Mouse (Mus musculus) liver, embryonic 11.5 days (tissue): ENCODE data around the gene Nploc4. TPM values are rescaled to one million over a fixed set of nuclear protein-coding genes. Genes with fewer than 3 reads are reported as not detected.
A peak's percentile ranks its signal among the peaks of the same experiment; 100 is the strongest.

Experiments used
- ATAC-seq: fragments of 200-750 bp; cut with Nextera tagmentation; replicated peaks from 2 replicates; pipeline ENCODE4 v1.8.0; 2017; ENCODE audit warnings: moderate number of reproducible peaks, mild to moderate bottlenecking, moderate TSS enrichment, moderate library complexity; ENCODE audit not compliant: low FRiP score
- DNase-seq: peaks from one replicate; pipeline ENCODE4 v3.0.0-alpha.2; 2017; ENCODE audit warnings: low spot score
- H3K27ac ChIP-seq: fragments of 300-500 bp; sonication (generic); 2 replicates; pipeline ENCODE4 v1.5.1; 2014; ENCODE audit warnings: mild to moderate bottlenecking, low read depth, low read length, control low read depth
- H3K27me3 ChIP-seq: fragments of 300-500 bp; sonication (generic); replicated peaks from 2 replicates; pipeline ENCODE4 v1.6.1; 2014; ENCODE audit warnings: low read length, mixed read lengths; ENCODE audit not compliant: control insufficient read depth, insufficient read depth
- H3K36me3 ChIP-seq: fragments of 300-500 bp; sonication (generic); 2 replicates; pipeline ENCODE4 v1.6.1; 2014; ENCODE audit warnings: mild to moderate bottlenecking, low read length, moderate library complexity, mixed read lengths; ENCODE audit not compliant: control insufficient read depth, insufficient read depth
- H3K4me1 ChIP-seq: fragments of 300-500 bp; sonication (generic); replicated peaks from 2 replicates; pipeline ENCODE4 v1.6.1; 2014; ENCODE audit warnings: low read length, mixed read lengths; ENCODE audit not compliant: control insufficient read depth, insufficient read depth
- H3K4me2 ChIP-seq: fragments of 300-500 bp; sonication (generic); 2 replicates; pipeline ENCODE4 v1.6.1; 2014; ENCODE audit warnings: mild to moderate bottlenecking, control low read depth, moderate library complexity
- H3K4me3 ChIP-seq: fragments of 300-500 bp; sonication (generic); 2 replicates; pipeline ENCODE4 v1.5.1; 2014; ENCODE audit warnings: low read depth, low read length, control low read depth
- H3K9ac ChIP-seq: fragments of 300-500 bp; sonication (generic); 2 replicates; pipeline ENCODE4 v1.6.1; 2014; ENCODE audit warnings: low read depth, low read length, control low read depth
- H3K9me3 ChIP-seq: fragments of 300-500 bp; sonication (generic); 2 replicates; pipeline ENCODE4 v1.6.1; 2016; ENCODE audit warnings: low read length, inconsistent platforms, mixed read lengths; ENCODE audit not compliant: control insufficient read depth
- WGBS: fragments of 180-500 bp; shearing (Covaris S2); extraction: QIAGEN DNeasy Blood & Tissue Kit; methylation state at CpG from one replicate; pipeline ENCODE4 v1.1.7; 2014; 5-methylcytosine and 5-hydroxymethylcytosine counted together
- polyA plus RNA-seq: library from polyadenylated mRNA; unstranded; fragments of >200 nt; fragmentation: Nextera tagmentation; extraction: Ambion mirVana; gene quantifications from 2 replicates; pipeline ENCODE4 v1.2.1, GENCODE M21; 2014

The Nploc4 gene
- polyA plus RNA-seq, 1 experiment from 2014 or later: 44.5 TPM

DNA sequence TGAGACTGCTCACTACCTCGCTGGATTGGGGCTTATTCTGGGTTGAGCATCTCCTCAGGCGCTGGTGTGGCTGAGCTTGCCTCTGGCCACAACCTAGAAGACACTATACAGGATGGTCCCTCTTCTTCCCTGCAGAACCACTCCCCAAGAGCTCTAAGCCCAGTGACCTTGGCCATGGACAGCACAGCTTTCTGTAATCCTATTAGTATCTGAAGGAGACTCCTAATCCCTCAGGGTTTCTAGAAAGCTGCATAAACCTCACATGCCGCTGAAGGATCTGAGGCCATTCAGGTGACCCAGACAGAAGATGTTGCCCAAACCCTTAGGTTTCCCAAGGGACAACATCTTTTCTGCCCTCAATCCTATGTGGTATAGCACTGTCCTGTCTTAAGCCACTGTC is 14.7 kb upstream of the Nploc4 start:
- no peak overlapping the region for H3K27ac ChIP-seq
- ATAC-seq (no peak), DNase-seq (no peak)
- H3K9ac ChIP-seq: no peak overlapping the region
- no peaks in the 10 kb centered on the region for H3K27me3 ChIP-seq
- H3K4me3 ChIP-seq: no peak overlapping the region
- no peaks in the 10 kb centered on the region for H3K9me3 ChIP-seq
- no peaks in the 10 kb centered on the region; the same call in 1 of the 2 replicates for H3K36me3 ChIP-seq
- no peak overlapping the region for H3K4me2 ChIP-seq
- peaks cover 6% of the 10 kb centered on the region for H3K4me1 ChIP-seq
- WGBS: 75% methylated on average over 3 of the region's 3 CpGs

GRCm38 (mm10) chr11:120447179-120447578 is 9.7 kb upstream of the Nploc4 start:
- Histone ChIP-seq H3K4me2 (no peak overlapping the region), H3K9ac (no peak overlapping the region), H3K9me3 (no peaks in the 10 kb centered on the region), H3K4me1 (peaks cover 2% of the 10 kb centered on the region; the same call in 1 of the 2 replicates), H3K27me3 (no peaks in the 10 kb centered on the region), H3K36me3 (no peaks in the 10 kb centered on the region), H3K27ac (no peak overlapping the region), H3K4me3 (no peak overlapping the region)
- DNase-seq: no peak
- 78% methylated on average over 7 of the region's 7 CpGs for WGBS
- no peak for ATAC-seq

GRCm38 (mm10) chr11:120445475-120445874 is 8.0 kb upstream of the Nploc4 start:
- no peak for ATAC-seq
- Histone ChIP-seq H3K27me3 (no peaks in the 10 kb centered on the region), H3K9ac (no peak overlapping the region), H3K36me3 (no peaks in the 10 kb centered on the region), H3K4me2 (no peak overlapping the region), H3K27ac (no peak overlapping the region), H3K4me3 (no peak overlapping the region), H3K4me1 (peaks cover 2% of the 10 kb centered on the region; the same call in 1 of the 2 replicates), H3K9me3 (no peaks in the 10 kb centered on the region)
- WGBS: 50% methylated on average over 3 of the region's 3 CpGs
- no peak for DNase-seq

GRCm38 (mm10) chr11:120444106-120444505 is 6.6 kb upstream of the Nploc4 start:
- H3K4me3 ChIP-seq: no peak overlapping the region
- no peak overlapping the region for H3K4me2 ChIP-seq
- H3K27me3 ChIP-seq: no peaks in the 10 kb centered on the region
- peaks cover 2% of the 10 kb centered on the region; the same call in 1 of the 2 replicates for H3K4me1 ChIP-seq
- DNase-seq: peak; percentile 19
- ATAC-seq: no peak
- H3K9me3 ChIP-seq: no peaks in the 10 kb centered on the region
- WGBS: 61% methylated on average over 6 of the region's 6 CpGs
- H3K27ac ChIP-seq: no peak overlapping the region
- no peak overlapping the region for H3K9ac ChIP-seq
- H3K36me3 ChIP-seq: no peaks in the 10 kb centered on the region

- WGBS: 84% methylated on average over 3 of the region's 3 CpGs
- Histone ChIP-seq H3K9me3 (no peaks in the 10 kb centered on the region), H3K4me2 (no peak overlapping the region), H3K27ac (no peak overlapping the region), H3K9ac (no peak overlapping the region), H3K4me1 (peaks cover 2% of the 10 kb centered on the region; the same call in 1 of the 2 replicates), H3K36me3 (no peaks in the 10 kb centered on the region), H3K4me3 (no peak overlapping the region), H3K27me3 (no peaks in the 10 kb centered on the region)
- ATAC-seq (no peak), DNase-seq (no peak)
Observed at GRCm38 (mm10) chr11:120442765-120443280, 5.3 kb upstream of the Nploc4 start.

DNA sequence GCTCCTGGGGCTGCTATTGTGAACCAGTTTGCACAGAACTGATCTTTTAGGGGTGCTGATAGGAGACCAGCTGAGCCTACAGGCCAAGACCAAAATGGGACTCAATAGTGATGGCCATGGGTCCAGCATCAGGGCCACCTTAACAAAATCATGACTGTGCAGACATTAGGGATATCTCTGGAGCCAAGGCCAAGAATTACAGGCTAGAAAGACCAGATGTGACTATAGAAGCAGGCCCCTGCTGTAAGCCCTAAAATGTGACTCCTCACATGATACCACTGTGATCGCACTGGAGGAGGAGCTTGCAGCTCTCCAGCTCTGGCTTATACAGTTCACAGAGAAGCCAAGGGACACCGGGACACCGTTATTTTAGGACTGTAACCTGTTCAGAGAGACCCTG is 4.8 kb upstream of the Nploc4 start, which contains the start of gene Tspan10:
TSS of gene Tspan10 (plus strand) at position 301 of the 400 bp plus-strand sequence.
- 83% methylated on average over 3 of the region's 3 CpGs for WGBS

DNA sequence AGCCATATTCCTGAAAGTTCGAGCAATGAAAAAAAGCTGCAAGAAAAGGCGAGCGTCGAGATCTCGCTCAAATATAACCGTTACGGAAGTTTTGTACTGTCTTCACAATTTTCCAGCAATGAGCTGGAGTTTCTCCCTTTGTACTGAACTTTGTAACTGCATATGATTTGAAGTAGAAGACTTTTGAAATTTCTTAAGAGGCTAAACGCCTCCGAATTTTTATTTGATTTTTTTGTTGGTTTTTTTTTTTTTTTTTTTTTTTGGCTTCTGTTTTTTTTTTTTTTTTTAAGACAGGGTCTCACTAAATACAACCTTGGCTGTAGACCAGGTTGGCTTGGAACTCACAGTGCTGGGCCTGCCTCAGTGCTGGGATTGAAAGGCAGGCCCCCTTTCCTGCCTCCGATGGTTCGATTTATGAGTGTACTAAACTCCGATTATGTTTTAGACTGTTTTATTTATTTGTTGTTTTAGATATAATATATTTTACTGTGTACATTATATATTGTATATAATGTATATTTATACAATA is 413 bp upstream of the Nploc4 start:
- no peak for ATAC-seq
- H3K27ac ChIP-seq: peak overlapping the region; percentile 62

More for the DNA sequence above, 4.8 kb upstream of the Nploc4 start, which contains the start of gene Tspan10:
- H3K4me1 ChIP-seq: peaks cover 2% of the 10 kb centered on the region; the same call in 1 of the 2 replicates
- no peak within 1 kb of the TSS for H3K4me3 ChIP-seq
- DNase-seq (no peak), ATAC-seq (no peak)
- no peak within 1 kb of the TSS for H3K9ac ChIP-seq
- no peaks in the 10 kb centered on the region for H3K27me3 ChIP-seq
- H3K4me2 ChIP-seq: no peak within 1 kb of the TSS
- H3K27ac ChIP-seq: no peak within 1 kb of the TSS
- H3K9me3 ChIP-seq: no peaks in the 10 kb centered on the region
- no peaks in the 10 kb centered on the region for H3K36me3 ChIP-seq

DNA sequence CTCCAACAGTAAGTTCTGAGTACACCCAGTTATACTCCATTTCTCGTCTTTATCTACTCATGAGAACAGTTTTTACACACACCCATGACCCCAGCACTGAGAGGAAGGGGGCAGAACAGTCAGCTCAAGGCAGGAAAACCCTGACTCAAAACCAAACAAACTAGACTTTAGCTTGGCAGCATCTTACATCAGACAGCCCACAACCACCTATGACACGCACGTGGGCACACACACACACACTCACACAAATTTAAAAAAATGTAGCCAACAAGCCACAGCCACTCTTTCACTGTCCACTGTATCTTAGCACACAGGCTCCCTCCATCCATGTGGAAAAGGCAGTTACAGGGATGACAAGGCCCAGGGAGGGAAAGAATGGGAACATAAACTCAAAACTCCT is 10.8 kb downstream of the Nploc4 start:
- Histone ChIP-seq H3K4me3 (no peak overlapping the region), H3K27me3 (no peaks in the 10 kb centered on the region), H3K36me3 (peaks cover 37% of the 10 kb centered on the region), H3K4me2 (no peak overlapping the region), H3K9me3 (no peaks in the 10 kb centered on the region), H3K4me1 (no peaks in the 10 kb centered on the region), H3K27ac (no peak overlapping the region), H3K9ac (no peak overlapping the region)
- WGBS: 87% methylated on average over 3 of the region's 3 CpGs
- DNase-seq (no peak), ATAC-seq (no peak)

More for the DNA sequence above, 413 bp upstream of the Nploc4 start:
- H3K4me2 ChIP-seq: peak overlapping the region; percentile 94
- H3K9ac ChIP-seq: peak overlapping the region; percentile 90
- H3K4me1 ChIP-seq: peaks cover 10% of the 10 kb centered on the region
- H3K27me3 ChIP-seq: no peaks in the 10 kb centered on the region
- H3K9me3 ChIP-seq: no peaks in the 10 kb centered on the region
- WGBS: 32% methylated on average over 12 of the region's 12 CpGs
- peak overlapping the region; percentile 99 for H3K4me3 ChIP-seq
- H3K36me3 ChIP-seq: peaks cover 12% of the 10 kb centered on the region
- DNase-seq: no peak
